Mouse (Mus musculus): Measurements from ENCODE around the gene Tagln.

DNA sequence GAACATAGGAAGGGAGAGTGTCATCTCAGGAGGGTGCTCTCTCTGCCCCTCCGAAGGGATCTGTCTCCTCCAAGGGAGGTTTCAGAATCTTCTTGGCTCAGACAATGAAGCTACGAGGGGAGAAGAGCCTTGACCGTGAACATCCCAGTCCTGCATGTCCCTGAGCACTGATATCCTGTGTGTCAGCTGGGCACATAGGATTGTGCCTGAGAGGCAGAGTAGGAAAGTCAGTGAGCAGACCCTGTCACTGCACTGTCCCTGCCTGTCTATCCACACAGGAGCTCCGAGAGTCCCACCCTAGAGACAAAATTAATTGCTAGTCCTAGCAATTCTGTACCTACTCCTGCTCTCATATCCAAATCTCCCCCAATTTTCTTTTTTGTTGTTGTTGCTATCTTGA, 16.2 kb upstream of the Tagln start:
- no peak for TF ChIP-seq ELF1 (IDR thresholded peaks at IDR 0.05; ENCODE audit: low read depth, low read length)
- no peak for TF ChIP-seq CHD2 (IDR thresholded peaks at IDR 0.05; ENCODE audit: low read length)
- no peak for TF ChIP-seq RCOR1 (IDR thresholded peaks at IDR 0.05; ENCODE audit: low read depth, low read length)
- no peak for TF ChIP-seq TAL1 (IDR thresholded peaks at IDR 0.05; ENCODE audit: low read length)
- no peak for TF ChIP-seq USF2 (IDR thresholded peaks at IDR 0.05; ENCODE audit: borderline replicate concordance in 1 of 2, insufficient read depth in 1 of 2, low read depth in 1 of 2, low read length in 2 of 2)
- no peak for TF ChIP-seq EP300 (IDR thresholded peaks at IDR 0.05; ENCODE audit: low read depth in 1 of 2, low read length in 2 of 2)
- TF ChIP-seq CTCF (IDR thresholded peaks at IDR 0.05 in 2 of 3, conservative IDR thresholded peaks at IDR 0.05 in 1 of 3; ENCODE audit: control insufficient read depth in 1 of 3, insufficient read depth in 1 of 3, low read depth in 2 of 3, low read length in 3 of 3, poor library complexity in 1 of 3, severe bottlenecking in 1 of 3): no peak
- no peak for TF ChIP-seq NELFE (IDR thresholded peaks at IDR 0.05; ENCODE audit: low read depth, low read length)
- no peak for TF ChIP-seq POLR2A (IDR thresholded peaks at IDR 0.05; ENCODE audit: control insufficient read depth in 1 of 2, insufficient read depth in 1 of 2, low read depth in 1 of 2, low read length in 2 of 2, poor library complexity in 1 of 2)
- TF ChIP-seq USF1 (IDR thresholded peaks at IDR 0.05; ENCODE audit: low read depth, low read length): no peak
